Mouse (Mus musculus) embryonic stem cell, embryonic (primary cell): ENCODE data around the gene Lrrc4c.

Experiments
- CTCF ChIA-PET, 4 experiments: fragments of 300-600 bp in 2 of 4; fragments of 350-600 bp in 2 of 4; sonication (Branson Sonifier 250); formaldehyde crosslinking; loops; one replicate each; lab custom pipeline; 2022; ENCODE audit warnings: inconsistent platforms in 2 of 4; lab: Charles Lee
- POLR2A ChIA-PET, 4 experiments: fragments of 300-600 bp in 2 of 4; fragments of 350-600 bp in 2 of 4; sonication (Branson Sonifier 250); formaldehyde crosslinking; loops; one replicate each; lab custom pipeline; 2022; ENCODE audit warnings: antibody characterized with exemption in 4 of 4, inconsistent platforms in 1 of 4; lab: Charles Lee

Lrrc4c gene

DNA sequence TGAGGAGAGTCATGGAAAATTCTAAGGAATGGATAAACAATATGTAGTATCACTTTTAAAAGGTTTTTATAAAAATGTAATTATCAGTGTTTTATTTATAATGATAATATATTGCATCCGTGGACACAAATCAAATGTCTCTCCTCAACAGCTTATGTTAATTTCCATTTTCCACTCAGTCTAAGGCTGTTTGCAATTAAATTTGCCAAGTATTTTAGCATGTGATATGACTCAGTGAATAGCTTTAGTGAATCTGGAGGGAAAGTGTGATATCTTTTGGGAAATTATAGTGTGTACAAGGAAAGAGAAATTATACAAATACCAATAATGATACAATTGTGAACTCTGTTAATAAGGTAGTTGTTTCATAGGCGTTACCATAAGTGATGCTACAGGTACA is 1207.1 kb downstream of the Lrrc4c start:
- ChIA-PET POLR2A (no interaction called here), CTCF (no interaction called here)

DNA sequence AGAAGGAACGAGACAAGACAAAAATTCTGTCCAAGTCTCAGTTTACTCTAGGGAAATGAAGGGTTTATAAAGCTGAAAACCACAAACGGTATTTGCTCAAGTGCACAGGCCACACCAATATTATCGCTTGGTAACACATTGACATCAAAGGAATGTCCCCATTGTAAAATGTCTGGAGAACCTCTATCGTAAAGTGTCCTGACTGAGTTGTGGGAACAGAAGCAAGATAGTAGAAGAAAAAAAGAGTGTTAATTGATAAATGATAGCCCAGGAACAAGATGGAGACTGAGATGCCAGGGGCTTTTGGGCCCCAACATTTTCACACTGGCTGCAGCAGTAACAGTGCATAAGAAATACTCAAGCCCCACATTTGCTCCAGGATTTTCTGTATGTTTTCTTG is 1212.7 kb downstream of the Lrrc4c start:
- ChIA-PET POLR2A (no interaction called here), CTCF (no interaction called here)

DNA sequence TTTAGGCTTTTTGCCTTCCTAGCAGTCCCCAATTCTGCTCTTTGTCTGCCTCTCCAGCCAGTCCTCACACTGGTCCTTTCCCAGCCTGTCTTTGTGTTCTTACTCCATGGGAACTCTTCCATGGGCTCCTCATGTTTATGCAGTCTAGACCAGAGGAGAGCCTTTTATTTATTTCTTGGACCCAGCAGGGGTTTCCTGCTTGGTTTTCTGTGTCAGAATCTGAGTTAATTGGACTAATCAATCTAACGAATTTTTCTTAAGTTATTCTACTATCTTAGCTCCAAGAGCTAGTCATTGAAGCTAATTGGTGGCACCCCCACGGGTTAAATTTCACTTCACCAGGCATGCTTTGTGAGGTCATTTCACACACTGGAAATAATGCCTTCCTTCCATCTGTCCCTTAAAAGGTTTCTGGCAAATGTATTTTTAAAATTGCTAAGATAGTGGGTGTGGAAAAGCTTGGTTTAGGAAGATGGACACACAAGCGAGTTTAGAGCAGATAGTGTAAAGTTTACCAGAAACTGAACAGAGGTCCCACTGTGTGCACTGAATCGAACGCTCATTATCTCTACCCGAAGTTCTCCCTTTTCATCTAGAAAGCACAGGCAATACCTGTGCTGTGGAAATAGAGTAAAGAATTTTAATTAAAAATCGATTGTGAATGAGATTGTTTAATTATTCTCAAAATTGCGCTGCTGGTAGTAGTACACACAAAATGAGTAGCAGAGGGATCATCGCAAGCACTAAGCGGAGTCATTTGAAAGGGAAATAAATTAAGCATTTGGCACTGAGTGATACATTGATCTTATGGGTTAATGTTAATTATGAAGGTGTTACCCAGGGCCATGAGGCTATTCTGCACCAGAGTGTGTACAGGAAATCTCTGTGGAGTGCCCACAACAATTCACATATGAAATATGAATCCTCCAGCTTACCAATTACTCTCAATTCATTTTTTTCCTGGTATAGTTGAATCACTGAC is 1226.0 kb downstream of the Lrrc4c start:
- CTCF ChIA-PET: no interaction called here
- POLR2A ChIA-PET: no interaction called here

DNA sequence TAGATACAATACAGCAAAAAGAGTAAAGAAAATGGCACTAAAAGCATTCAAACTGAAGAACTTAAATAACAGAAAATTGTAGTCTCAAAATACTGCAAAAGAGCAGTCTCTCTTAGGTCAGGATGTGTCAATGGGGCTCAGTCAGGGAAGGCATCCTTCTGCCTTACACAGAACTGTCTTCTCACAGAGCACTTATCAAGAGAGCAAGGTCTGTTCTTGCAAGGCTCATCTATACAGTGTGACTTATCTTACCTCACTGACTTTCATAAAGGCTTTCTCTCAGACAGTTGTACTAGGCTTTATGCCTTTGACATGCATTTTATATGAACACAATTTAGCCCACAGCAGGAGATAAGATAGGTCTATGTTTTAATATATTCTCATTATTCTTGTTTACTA is 1226.7 kb downstream of the Lrrc4c start:
- POLR2A ChIA-PET: no interaction called here

DNA sequence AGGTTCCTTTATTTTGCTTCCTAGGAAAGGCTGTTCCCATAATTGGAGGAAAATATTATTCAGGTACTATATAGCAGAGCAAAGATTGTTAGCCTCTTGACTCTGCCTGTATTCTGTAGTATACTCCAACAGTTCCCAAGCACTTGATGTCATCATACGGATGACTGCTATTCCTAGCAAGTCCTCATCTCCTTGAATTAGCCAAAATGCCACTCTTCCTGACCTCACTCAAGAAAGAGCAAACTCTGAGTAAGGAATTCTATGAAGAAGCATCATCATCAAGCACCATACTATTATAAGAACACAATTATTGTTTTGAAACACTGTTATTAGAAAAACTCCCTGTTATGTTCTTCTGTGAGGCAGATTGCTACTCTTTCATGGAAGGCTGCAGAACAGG is 1228.0 kb downstream of the Lrrc4c start:
- ChIA-PET POLR2A (no interaction called here), CTCF (no interaction called here)

More for the DNA sequence above, 1226.7 kb downstream of the Lrrc4c start:
- CTCF ChIA-PET: no interaction called here

DNA sequence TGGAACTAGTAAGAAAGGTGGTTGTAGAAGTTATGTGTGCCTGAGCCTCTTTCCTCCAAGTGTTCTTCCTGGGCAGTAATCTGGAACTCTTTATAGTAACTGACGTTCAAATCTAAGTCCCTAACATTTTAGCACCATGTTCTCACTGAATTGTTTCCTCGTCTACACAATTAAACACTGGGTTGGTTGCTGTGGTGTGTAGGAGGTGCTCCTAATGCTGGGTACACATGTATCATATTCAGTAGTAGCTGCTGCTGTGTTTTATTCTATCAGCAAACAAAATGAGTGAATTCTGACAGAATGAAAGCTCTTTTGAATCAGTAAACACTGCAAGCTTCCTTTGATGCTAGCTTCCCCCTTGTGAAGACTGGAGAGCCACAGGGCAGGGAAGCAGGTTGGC is 1246.5 kb downstream of the Lrrc4c start:
- ChIA-PET CTCF (no interaction called here), POLR2A (no interaction called here)

DNA sequence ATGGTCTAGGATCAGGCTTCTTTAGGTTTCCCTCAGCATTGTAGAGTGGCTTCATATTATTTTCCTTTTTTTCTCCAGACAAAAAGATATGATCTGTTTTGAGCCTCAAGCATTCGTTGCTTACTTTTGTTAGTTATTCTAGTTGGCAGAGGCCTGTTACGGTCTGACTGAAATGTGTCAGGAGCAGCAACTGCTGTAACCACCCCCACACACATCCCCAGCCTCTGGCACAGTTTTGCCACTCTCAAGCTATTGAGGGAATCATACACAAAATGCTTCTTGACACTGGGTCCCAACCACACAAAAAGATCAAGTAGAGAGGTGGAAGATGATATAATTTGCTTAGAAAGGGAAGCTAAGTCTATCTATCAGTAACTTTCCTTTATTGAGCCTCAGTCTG is 1251.0 kb downstream of the Lrrc4c start:
- ChIA-PET CTCF (no interaction called here), POLR2A (no interaction called here)

DNA sequence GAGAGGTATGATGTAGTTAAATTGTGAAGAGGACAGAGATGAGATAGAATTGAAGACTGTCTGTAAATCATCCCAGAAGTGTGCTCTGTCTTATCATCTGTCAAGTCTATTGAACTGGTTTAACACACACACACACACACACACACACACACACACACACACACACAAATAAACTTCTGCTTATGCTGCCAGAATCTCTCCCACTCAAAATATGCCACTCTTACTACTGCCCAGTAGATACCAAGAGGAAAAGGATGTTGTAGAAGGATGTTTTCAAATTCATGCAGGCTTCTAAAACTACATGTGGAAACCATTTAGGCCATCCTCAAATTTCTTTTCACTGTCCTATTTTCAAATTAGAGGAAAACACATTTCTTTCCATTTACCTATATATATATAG is 1257.0 kb downstream of the Lrrc4c start:
- POLR2A ChIA-PET: no interaction called here

DNA sequence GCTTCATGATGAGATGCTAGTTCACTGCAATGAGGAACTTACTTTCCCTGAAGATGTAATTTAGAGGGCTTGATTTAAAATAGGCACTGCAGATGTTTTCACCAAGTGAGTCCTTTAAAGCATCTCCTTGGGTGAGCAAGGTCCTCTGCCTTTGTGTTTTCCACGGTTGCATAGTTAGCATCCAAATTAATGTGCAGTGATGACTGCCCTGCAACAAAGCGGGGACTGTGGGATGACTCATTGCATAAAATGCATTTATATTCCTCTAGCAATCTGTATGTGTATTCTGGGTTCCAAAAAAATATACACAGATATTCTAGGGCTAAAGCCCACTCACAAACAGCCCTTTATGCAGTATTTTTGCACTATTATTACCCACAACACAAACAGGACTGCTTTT is 1263.2 kb downstream of the Lrrc4c start:
- ChIA-PET CTCF (no interaction called here), POLR2A (no interaction called here)

More for the DNA sequence above, 1257.0 kb downstream of the Lrrc4c start:
- CTCF ChIA-PET: no interaction called here

DNA sequence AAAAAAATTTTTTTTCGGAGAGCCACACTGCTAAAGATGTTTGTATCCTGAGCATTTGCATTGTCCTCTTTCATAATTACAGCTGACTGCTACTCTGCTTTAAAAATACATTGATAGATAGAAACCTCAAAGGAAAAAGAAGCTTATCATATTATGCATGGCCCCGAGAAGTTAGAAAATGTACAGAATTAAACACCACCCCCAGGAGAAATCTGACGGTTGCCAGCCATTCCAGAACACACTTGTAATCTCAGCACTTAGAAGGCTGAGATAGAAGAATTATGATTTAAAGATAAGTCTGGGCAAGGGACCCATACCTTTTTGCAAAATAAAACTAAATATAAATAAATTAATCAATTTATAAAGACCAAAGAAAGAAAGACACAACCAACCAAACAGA is 1268.4 kb downstream of the Lrrc4c start:
- POLR2A ChIA-PET: no interaction called here
- CTCF ChIA-PET: no interaction called here

DNA sequence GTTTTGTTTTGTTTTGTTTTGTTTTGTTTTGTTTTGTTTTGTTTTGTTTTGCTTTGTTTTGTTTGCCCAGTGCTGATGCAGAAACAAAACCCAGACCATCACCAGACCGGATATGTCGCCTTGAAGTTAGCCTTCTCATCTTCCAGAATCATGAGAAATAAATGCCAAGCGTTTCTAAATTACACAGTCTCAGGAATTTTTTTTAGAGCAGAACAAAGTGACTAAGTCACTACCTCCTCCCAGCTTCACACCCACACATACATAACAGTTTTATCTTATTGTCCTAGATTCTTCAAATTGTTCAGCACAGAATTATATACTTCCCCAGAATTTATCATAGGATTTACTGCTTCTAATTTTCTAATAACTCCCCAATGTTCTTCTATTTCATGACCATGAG is 1272.6 kb downstream of the Lrrc4c start:
- CTCF ChIA-PET: no interaction called here
- POLR2A ChIA-PET: no interaction called here

DNA sequence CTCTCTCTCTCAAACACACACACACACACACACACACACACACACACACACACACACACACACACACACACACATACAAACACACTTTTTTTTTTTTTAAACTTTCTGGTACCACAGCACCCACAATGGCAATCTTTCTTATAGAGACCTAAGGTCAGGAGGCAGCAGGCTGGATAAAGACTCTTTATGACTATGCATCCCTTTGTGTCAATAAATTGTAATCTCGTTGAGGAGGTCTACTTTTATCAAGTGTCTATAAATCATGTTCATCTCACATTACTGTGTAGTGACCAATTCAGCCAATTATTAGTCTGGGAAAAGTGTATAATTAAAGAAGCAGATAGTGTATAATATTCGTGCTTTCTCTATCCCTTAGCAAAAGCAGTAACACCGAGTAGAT is 1286.2 kb downstream of the Lrrc4c start:
- CTCF ChIA-PET: no interaction called here
- POLR2A ChIA-PET: no interaction called here

DNA sequence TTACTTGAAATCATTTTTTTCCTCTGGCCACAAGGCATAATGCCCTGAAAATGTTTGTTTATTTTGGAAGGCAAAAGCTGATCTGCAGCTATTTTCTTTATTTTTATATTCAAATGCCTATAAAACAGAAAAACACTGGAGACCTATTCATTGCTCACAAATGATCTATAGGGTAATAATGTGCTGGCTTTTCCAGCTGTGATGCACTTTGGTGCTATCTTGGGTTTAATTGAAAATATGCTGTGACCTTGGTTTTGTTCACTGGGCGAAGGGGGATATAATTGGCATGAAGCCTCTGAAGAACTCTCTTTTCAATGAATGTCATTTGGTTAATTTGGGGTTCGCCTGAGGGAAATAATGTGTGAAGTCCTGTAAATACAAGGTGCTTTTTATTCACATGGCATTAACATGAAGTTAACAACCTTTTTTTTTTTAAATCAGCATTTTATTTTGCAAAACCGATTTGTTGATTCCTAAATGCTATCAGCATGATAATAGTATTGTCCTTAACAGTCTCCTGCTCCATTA is 1286.8 kb downstream of the Lrrc4c start:
- ChIA-PET CTCF (no interaction called here), POLR2A (no interaction called here)

DNA sequence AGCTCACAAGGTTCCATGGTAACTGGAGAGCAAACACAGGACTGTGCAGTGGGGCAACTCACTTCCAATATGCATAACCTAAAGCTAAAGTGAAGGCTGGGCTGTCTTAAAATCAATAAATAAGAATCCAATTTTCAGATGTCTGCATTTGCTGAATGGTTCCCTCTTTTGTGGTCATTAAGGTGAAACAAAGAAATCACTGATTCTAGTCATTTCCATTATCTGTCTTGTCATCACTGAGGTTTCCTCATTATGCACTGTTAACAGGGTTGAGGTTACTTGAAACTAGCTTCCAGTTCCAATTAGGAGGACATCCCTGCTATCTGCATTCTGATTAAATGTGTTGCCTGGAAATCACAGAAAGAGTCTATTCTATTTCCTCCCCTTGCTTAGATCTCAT is 1291.5 kb downstream of the Lrrc4c start:
- ChIA-PET POLR2A (no interaction called here), CTCF (no interaction called here)

DNA sequence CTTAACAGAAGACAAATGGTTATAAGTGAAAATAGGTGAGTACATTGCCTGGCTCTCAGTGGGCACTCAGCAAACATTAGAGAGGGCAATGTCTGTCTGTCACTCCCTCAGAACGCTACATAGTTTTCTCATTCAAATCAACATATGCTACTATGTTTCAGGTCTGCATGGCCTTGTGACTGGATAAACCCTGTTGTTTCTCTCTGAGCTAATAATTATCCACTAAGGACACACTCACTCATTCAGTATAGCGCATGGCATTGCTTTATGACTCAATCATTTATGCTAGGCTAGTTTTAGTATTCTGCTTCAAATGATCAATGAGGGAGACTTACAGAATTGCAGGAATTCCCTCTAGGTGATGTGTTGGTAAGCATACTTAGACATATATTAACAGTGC is 1292.6 kb downstream of the Lrrc4c start:
- ChIA-PET CTCF (no interaction called here), POLR2A (no interaction called here)

DNA sequence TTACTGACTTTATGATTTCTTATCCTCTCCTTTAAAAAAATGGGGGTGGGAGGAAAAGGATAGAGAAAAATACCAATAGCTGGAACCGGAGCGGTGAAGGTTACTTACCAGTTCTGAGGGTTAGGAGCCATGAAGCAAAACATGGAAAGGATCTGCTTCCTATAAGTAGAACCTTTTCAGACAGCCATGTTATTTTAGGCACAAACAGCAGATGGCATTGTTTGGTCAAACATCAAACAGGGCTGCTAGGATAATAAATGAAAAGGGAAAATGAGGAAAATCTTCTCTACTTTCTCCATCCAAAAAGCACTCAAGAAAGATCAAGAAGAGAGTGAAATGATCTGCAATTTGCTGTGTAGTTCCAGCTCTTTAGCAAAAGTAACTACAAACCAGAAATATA is 1296.8 kb downstream of the Lrrc4c start:
- ChIA-PET POLR2A (no interaction called here), CTCF (no interaction called here)

DNA sequence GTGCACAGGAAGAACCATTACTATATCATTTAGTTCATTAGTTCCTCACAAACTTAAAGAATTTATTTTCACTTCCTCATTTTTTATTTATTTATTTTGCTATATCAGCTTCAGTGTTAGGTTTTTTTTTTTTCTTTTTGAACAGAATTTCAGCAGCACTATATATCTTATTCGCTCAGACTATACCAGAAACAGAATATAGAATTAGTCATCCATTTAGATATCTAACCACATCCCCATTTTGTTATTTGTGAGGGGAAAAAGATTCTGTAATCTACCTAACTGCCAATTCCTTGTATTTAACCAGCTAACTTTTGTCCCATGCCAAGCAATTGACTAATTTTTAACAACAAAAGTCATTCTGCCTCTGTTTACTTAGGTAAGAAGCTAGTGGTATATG is 1300.6 kb downstream of the Lrrc4c start:
- ChIA-PET CTCF (no interaction called here), POLR2A (no interaction called here)

DNA sequence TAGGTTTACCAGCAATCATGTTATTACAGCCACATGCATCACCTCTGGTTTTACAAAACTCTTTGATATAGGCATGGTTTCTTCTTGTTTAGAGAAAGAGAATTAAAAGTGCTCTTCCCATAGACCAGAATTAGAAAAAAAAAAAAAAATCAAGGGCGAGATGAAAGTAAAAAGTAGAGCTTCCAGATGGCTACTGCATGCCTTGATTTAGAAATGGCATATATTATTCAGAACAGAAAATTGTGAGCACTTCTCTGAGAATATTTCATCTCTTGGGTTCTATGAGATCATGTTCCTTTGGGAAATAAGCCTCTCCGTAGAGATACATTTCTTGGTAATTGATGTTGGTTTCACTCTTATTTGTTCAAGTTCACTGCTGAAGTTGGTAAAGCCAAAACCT is 1322.0 kb downstream of the Lrrc4c start:
- ChIA-PET POLR2A (no interaction called here), CTCF (no interaction called here)

DNA sequence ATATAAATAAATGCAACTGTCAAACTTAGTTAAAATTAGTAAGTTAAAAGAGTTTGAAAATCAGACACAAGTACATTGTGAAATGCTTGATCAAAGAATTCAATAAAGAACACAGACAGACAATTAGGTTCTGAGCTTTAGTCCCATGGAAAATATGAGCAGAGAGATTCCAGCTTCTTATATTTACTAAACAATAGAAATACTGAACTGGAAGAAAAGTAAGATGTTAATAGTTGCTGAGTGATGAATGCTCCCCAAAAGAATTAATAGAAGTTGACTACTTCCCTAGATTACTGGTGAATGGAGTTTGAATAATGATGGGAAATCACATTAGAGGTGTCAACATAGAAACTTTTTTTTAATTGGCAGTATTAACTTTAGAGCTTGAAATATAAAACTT is 1323.7 kb downstream of the Lrrc4c start:
- CTCF ChIA-PET: no interaction called here
- POLR2A ChIA-PET: no interaction called here

DNA sequence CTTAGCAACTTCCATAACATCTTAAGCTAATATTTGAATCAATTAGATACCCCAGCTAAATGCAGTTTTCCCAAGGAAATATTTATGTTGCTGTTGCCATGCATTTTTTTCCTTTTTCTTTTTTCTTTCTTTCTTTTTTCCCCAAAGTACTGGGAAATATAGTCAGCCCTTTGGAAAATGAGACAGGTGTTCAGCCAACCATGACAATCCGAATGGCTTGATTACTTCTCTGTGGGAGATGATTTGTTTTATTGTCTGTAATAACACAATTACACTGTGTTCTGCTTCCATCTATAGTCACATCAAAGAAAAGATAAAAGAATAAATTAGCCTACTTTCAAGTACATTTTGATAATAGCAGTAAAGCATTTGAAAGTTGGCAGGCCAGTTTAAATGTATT is 1334.7 kb downstream of the Lrrc4c start:
- ChIA-PET POLR2A (no interaction called here), CTCF (no interaction called here)
